Mouse (Mus musculus) kidney, embryonic 15.5 days (tissue): ENCODE results near the gene Foxd2. TPM values are rescaled to one million over a fixed set of nuclear protein-coding genes. Genes with fewer than 3 reads are reported as not detected.

Experiments used
- ATAC-seq: fragments of 200-750 bp; cut with Nextera tagmentation; replicated peaks from 2 replicates; pipeline ENCODE4 v1.8.0; 2017; ENCODE audit warnings: moderate TSS enrichment; ENCODE audit not compliant: low FRiP score
- H3K27ac ChIP-seq: fragments of 300-500 bp; sonication (generic); 2 replicates; pipeline ENCODE4 v1.5.1; 2015; ENCODE audit warnings: mild to moderate bottlenecking, inconsistent platforms
- H3K27me3 ChIP-seq: fragments of 300-500 bp; sonication (generic); 2 replicates; pipeline ENCODE4 v1.6.1; 2015; ENCODE audit warnings: inconsistent platforms
- H3K36me3 ChIP-seq: fragments of 300-500 bp; sonication (generic); 2 replicates; pipeline ENCODE4 v1.6.1; 2015; ENCODE audit warnings: inconsistent platforms
- H3K4me1 ChIP-seq: fragments of 300-500 bp; sonication (generic); 2 replicates; pipeline ENCODE4 v1.6.1; 2015; ENCODE audit warnings: inconsistent platforms
- H3K4me2 ChIP-seq: fragments of 300-500 bp; sonication (generic); 2 replicates; pipeline ENCODE4 v1.6.1; 2015; ENCODE audit warnings: moderate library complexity, mild to moderate bottlenecking, inconsistent platforms
- H3K4me3 ChIP-seq: fragments of 300-500 bp; sonication (generic); replicated peaks from 2 replicates; pipeline ENCODE4 v1.5.1; 2015; ENCODE audit warnings: mild to moderate bottlenecking, inconsistent platforms
- H3K9ac ChIP-seq: fragments of 300-500 bp; sonication (generic); 2 replicates; pipeline ENCODE4 v1.6.1; 2015; ENCODE audit warnings: mild to moderate bottlenecking, inconsistent platforms
- H3K9me3 ChIP-seq: fragments of 300-500 bp; sonication (generic); replicated peaks from 2 replicates; pipeline ENCODE4 v1.6.1; 2016; ENCODE audit warnings: inconsistent platforms
- WGBS: fragments of 180-500 bp; shearing (Covaris S2); methylation state at CpG from one replicate; pipeline ENCODE4 v1.1.7; 2015; ENCODE audit warnings: mixed read lengths; 5-methylcytosine and 5-hydroxymethylcytosine counted together
- polyA plus RNA-seq: library from polyadenylated mRNA; unstranded; fragments of >200 nt; fragmentation: Nextera tagmentation; extraction: Ambion mirVana; gene quantifications from 2 replicates; pipeline ENCODE4 v1.2.1, GENCODE M21; 2015

Gene Foxd2
- 5.2 and 5.5 TPM in 2 replicates for polyA plus RNA-seq

GRCm38 (mm10) chr4:114908829-114909601, at the start of gene Foxd2:
TSS of gene Foxd2 (minus strand) at chr4:114908873.
- WGBS, result under 1% methylated on average over 61 of the region's 64 CpGs
- H3K27me3 ChIP-seq, result peaks cover 88% of the 10 kb centered on the region
- H3K36me3 ChIP-seq, result no peaks in the 10 kb centered on the region
- peak within 1 kb of the TSS; percentile 88 for H3K4me2 ChIP-seq
- H3K9me3 ChIP-seq, result no peaks in the 10 kb centered on the region
- peak within 1 kb of the TSS; percentile 93 for H3K27ac ChIP-seq
- ATAC-seq, result peak; percentile 91
- peak within 1 kb of the TSS; percentile 65 for H3K9ac ChIP-seq
- peaks cover 74% of the 10 kb centered on the region for H3K4me1 ChIP-seq
- H3K4me3 ChIP-seq, result peak within 1 kb of the TSS; percentile 62

- H3K4me3 ChIP-seq, result no peak overlapping the region
- 84% methylated on average over 2 of the region's 2 CpGs for WGBS
- H3K27me3 ChIP-seq, result no peaks in the 10 kb centered on the region
- H3K36me3 ChIP-seq, result peaks cover 29% of the 10 kb centered on the region; the same call in 1 of the 2 replicates
- H3K4me1 ChIP-seq, result no peaks in the 10 kb centered on the region
- H3K4me2 ChIP-seq, result no peak overlapping the region
- ATAC-seq, result no peak
- H3K9me3 ChIP-seq, result no peaks in the 10 kb centered on the region
- no peak overlapping the region for H3K27ac ChIP-seq
- H3K9ac ChIP-seq, result no peak overlapping the region
These were observed 49.6 kb upstream of the Foxd2 start for GRCm38 (mm10) chr4:114958231-114958630.

DNA sequence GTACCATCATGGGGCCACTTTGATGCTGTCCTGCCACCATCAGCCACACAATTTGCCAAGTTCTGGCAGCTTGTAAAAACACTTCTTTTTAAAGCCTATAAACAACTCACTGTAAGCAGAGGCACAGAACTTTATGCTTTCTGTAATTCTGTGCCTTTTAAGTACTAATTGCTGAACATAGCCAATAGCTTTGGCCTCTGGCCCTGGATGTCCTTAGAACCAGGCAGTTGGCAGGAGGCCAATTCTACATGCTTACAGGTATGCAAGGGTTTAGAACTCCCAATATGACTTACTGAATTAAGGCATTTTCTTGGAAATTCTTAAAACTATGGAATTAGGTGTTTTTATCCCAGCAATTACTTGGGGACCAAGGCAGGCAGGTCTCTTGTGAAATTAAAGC, 48.7 kb upstream of the Foxd2 start:
- Histone ChIP-seq H3K4me2 (no peak overlapping the region), H3K9me3 (no peaks in the 10 kb centered on the region), H3K9ac (no peak overlapping the region), H3K27ac (no peak overlapping the region), H3K4me3 (no peak overlapping the region), H3K4me1 (no peaks in the 10 kb centered on the region), H3K36me3 (peaks cover 20% of the 10 kb centered on the region; the same call in 1 of the 2 replicates), H3K27me3 (no peaks in the 10 kb centered on the region)
- no peak for ATAC-seq

GRCm38 (mm10) chr4:114953172-114953571, 44.5 kb upstream of the Foxd2 start:
- no peak overlapping the region for H3K9ac ChIP-seq
- H3K36me3 ChIP-seq, result no peaks in the 10 kb centered on the region
- peaks cover 12% of the 10 kb centered on the region; the same call in 1 of the 2 replicates for H3K27me3 ChIP-seq
- WGBS, result 86% methylated on average over 3 of the region's 3 CpGs
- H3K4me3 ChIP-seq, result no peak overlapping the region
- no peak overlapping the region for H3K27ac ChIP-seq
- ATAC-seq, result 0 out of 2 replicates have a peak, but pooled peaks have one; percentile 29
- H3K4me1 ChIP-seq, result no peaks in the 10 kb centered on the region
- no peak overlapping the region for H3K4me2 ChIP-seq
- no peaks in the 10 kb centered on the region for H3K9me3 ChIP-seq

- H3K27ac ChIP-seq, result no peak overlapping the region
- no peak overlapping the region for H3K9ac ChIP-seq
- H3K27me3 ChIP-seq, result peaks cover 39% of the 10 kb centered on the region
- no peak for ATAC-seq
- WGBS, result 73% methylated on average over 7 of the region's 7 CpGs
- no peaks in the 10 kb centered on the region for H3K4me1 ChIP-seq
- no peaks in the 10 kb centered on the region for H3K36me3 ChIP-seq
- H3K9me3 ChIP-seq, result no peaks in the 10 kb centered on the region
- H3K4me2 ChIP-seq, result no peak overlapping the region
- no peak overlapping the region for H3K4me3 ChIP-seq
These were observed 39.3 kb upstream of the Foxd2 start for GRCm38 (mm10) chr4:114947852-114948481.

DNA sequence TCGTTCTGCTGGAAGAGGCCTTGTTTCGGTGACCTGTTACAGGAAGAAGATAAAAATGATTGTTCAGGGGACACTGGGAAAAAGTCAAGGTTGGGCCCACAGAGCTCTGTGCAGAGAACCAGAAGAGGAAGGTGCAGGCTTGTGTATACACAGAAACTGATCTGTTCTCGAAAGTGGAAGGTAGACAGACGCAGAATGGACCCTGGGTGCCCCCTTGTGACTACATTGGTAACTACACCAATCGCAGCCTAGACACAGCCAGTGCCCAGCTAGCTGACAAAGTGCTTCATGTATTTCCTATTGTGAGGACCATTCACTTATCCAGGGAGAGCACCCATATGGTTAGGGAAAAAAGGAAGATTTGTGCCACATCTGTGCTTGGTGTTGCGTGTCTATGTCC, 38.7 kb upstream of the Foxd2 start:
- 24% methylated on average over 6 of the region's 6 CpGs for WGBS
- peak; percentile 85 for ATAC-seq
- no peak overlapping the region for H3K9ac ChIP-seq

DNA sequence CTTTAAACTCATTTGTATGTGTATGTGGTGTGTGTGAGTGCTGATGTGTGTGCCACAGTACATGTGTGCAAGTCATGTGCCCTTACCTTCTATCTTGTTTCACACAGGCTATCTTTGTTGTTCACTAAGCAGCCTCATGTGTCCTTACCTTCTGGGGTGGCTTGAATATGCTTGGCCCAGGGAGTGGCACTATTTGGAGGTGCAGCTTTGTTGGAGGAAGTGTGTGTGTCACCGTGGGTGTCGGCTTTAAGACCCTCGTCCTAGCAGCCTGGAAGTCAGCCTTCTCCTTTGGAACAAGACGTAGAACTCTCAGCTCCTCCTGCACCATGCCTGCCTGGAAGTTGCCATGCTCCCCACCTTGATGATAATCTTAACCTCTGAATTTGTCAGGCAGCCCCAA, 37.7 kb upstream of the Foxd2 start:
- ATAC-seq, result no peak
- 79% methylated on average over 4 of the region's 4 CpGs for WGBS

More for the DNA sequence above, 38.7 kb upstream of the Foxd2 start:
- H3K27me3 ChIP-seq, result peaks cover 39% of the 10 kb centered on the region
- H3K4me2 ChIP-seq, result no peak overlapping the region
- H3K36me3 ChIP-seq, result no peaks in the 10 kb centered on the region
- no peaks in the 10 kb centered on the region for H3K9me3 ChIP-seq
- no peak overlapping the region for H3K27ac ChIP-seq
- H3K4me3 ChIP-seq, result no peak overlapping the region
- H3K4me1 ChIP-seq, result peaks cover 4% of the 10 kb centered on the region

GRCm38 (mm10) chr4:114945021-114945420, 36.3 kb upstream of the Foxd2 start:
- ATAC-seq, result no peak
- no peak overlapping the region for H3K4me3 ChIP-seq
- peaks cover 39% of the 10 kb centered on the region for H3K27me3 ChIP-seq
- peaks cover 12% of the 10 kb centered on the region for H3K4me1 ChIP-seq
- no peak overlapping the region for H3K9ac ChIP-seq
- H3K36me3 ChIP-seq, result no peaks in the 10 kb centered on the region
- H3K27ac ChIP-seq, result no peak overlapping the region
- 36% methylated on average over 5 of the region's 5 CpGs for WGBS
- H3K4me2 ChIP-seq, result no peak overlapping the region
- H3K9me3 ChIP-seq, result no peaks in the 10 kb centered on the region

More for the DNA sequence above, 37.7 kb upstream of the Foxd2 start:
- H3K36me3 ChIP-seq, result no peaks in the 10 kb centered on the region
- H3K4me2 ChIP-seq, result no peak overlapping the region
- H3K4me1 ChIP-seq, result peaks cover 12% of the 10 kb centered on the region
- H3K9me3 ChIP-seq, result no peaks in the 10 kb centered on the region
- no peak overlapping the region for H3K27ac ChIP-seq
- peaks cover 39% of the 10 kb centered on the region for H3K27me3 ChIP-seq
- H3K4me3 ChIP-seq, result no peak overlapping the region
- no peak overlapping the region for H3K9ac ChIP-seq

GRCm38 (mm10) chr4:114942583-114942982, 33.9 kb upstream of the Foxd2 start:
- Histone ChIP-seq H3K4me1 (peaks cover 12% of the 10 kb centered on the region), H3K9ac (no peak overlapping the region), H3K4me3 (no peak overlapping the region), H3K4me2 (no peak overlapping the region), H3K27me3 (peaks cover 34% of the 10 kb centered on the region), H3K36me3 (no peaks in the 10 kb centered on the region), H3K9me3 (no peaks in the 10 kb centered on the region), H3K27ac (no peak overlapping the region)
- ATAC-seq, result no peak
- WGBS, result 26% methylated on average over 8 of the region's 8 CpGs

- Histone ChIP-seq H3K9ac (no peak overlapping the region), H3K27me3 (peaks cover 34% of the 10 kb centered on the region), H3K4me1 (peaks cover 12% of the 10 kb centered on the region), H3K4me3 (no peak overlapping the region), H3K27ac (no peak overlapping the region), H3K36me3 (no peaks in the 10 kb centered on the region), H3K9me3 (no peaks in the 10 kb centered on the region), H3K4me2 (no peak overlapping the region)
- WGBS, result 43% methylated on average over 4 of the region's 4 CpGs
- ATAC-seq, result 0 out of 2 replicates have a peak, but pooled peaks have one; percentile 33
These were observed 33.4 kb upstream of the Foxd2 start for GRCm38 (mm10) chr4:114942112-114942511.

DNA sequence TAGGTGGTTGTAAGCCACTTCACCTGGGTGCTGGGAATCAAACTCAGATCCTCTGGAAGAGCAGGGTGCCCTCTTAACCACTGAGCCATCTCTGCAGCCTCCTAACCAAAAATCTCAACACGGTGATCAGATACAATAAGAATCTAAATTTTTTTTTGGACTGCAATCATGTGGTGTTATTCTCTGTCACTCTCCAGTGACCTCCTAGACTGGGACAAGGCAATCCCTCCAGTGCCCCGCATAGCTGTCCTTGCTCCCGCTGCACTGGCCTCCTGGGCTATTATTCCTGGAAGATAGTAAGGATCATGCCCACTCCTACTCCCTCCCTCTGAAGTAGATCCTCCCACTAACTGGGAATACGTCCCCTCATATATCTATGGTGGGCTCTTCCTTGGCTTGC, 32.6 kb upstream of the Foxd2 start:
- Histone ChIP-seq H3K36me3 (no peaks in the 10 kb centered on the region), H3K9ac (no peak overlapping the region), H3K9me3 (no peaks in the 10 kb centered on the region), H3K4me3 (no peak overlapping the region), H3K4me1 (peaks cover 12% of the 10 kb centered on the region), H3K27me3 (peaks cover 28% of the 10 kb centered on the region), H3K4me2 (no peak overlapping the region), H3K27ac (no peak overlapping the region)
- WGBS, result 56% methylated on average over 4 of the region's 4 CpGs
- no peak for ATAC-seq

GRCm38 (mm10) chr4:114938248-114938647, 29.6 kb upstream of the Foxd2 start:
- Histone ChIP-seq H3K9me3 (no peaks in the 10 kb centered on the region), H3K4me3 (no peak overlapping the region), H3K4me1 (peaks cover 12% of the 10 kb centered on the region), H3K36me3 (no peaks in the 10 kb centered on the region), H3K9ac (no peak overlapping the region), H3K27ac (no peak overlapping the region), H3K27me3 (peaks cover 25% of the 10 kb centered on the region), H3K4me2 (no peak overlapping the region)
- ATAC-seq, result no peak
- 39% methylated on average over 3 of the region's 3 CpGs for WGBS
